Mouse (Mus musculus): Measurements from ENCODE around the gene Apobec2.
A peak's percentile ranks its signal among the peaks of the same experiment; 100 is the strongest.

The Apobec2 gene

DNA sequence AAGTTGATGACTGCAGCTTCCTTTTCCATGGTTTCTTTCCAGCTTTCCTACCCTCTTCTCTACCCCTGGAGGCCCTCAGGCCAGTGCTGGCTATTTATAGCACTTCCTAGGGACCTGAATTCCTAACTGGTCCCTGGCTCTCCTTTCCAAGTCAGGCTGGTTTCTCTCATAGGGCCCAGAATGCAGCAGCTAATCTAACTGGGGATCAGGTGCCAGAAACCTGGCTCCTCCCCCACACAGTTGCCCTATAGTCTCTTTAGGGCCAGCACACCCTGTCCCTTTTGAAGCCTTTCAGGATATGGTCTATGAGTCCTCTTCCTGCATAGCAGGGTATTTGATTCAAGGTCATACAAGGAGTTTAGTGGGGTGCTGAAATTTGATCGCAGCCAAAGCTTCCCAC lies 3.8 kb upstream of the Apobec2 start:
- no peak for DNase-seq

DNA sequence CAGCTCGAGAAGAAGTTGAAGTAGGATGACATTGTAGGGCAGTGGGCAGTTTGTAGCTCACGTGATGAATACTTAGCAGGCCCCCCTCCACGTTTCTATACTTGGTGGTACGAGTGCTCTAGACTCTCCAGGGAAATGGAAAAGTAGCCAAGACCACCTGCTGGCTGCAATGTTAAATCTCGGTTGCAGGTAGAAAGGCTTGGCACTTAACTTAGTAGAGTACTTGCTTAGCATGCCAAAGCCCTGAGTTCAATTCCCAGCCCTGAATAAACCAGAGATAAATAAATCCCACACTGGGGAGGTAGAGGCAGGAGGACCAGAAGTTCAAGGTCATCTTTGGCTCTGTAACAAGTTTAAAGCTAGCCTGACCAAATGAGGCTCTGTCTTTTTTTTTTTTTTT lies 1.7 kb upstream of the Apobec2 start:
- DNase-seq: no peak

DNA sequence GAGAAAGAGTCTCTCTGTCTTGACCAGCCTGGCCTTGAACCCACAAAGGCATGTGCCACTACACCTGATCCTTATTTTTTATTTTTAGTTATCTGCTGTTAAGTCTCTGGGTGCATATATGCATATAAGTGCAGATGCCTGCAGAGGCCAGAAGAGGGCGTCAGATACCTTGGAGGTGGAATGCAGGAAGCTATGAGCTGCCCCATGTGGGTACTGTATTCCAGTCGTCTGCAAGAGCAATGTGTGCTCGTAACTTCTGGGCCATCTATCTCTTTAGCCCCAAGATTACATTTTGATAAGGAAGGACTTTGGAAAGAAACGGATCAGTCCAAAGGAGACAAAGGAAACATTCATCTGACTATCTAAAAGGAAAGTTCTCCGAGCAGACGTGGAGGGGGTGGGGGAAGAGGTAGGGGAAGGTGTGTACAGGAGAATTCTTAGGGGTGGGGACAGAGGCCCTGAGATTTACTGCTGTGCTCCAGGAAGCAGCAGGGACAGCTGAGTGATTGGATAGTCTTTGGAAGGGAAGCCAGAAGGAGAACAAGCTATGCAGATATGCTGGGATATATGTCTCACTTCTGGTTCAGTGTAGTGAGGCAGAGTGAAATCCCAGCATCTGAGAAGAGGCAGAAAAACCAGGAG lies 1.1 kb upstream of the Apobec2 start:
- no peak for DNase-seq

DNA sequence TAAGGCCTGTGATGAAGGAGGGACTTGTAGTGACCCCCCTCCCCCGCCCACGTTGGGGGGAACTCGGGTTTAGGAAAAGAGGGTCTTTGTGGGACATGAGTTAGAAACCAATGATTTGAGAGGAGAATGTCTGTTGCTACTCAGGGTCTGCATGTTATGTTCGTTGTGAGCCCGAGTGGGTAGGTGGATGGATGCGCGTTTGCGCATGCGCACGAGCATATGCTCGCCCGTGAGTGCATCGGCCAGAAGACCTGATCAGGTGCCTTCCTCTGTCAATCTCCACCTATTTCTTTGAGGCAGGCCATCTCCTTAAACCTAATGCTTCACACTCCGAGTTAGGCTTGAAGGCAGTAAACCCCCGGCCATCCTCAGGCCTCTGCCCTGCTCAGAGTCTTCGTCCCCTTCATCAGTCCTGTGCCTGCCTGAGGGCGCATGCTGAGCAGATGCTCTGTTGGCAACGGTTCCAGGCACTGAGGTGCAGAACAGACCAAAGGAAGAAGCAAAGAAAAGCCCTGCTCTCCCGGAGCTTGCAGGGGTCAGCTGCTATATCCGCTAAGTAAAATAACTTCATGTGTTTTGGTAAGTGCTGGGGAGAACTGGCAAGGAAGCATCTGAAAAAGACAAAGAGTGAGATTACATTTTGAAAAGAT lies 401 bp upstream of the Apobec2 start:
- no peak for DNase-seq

DNA sequence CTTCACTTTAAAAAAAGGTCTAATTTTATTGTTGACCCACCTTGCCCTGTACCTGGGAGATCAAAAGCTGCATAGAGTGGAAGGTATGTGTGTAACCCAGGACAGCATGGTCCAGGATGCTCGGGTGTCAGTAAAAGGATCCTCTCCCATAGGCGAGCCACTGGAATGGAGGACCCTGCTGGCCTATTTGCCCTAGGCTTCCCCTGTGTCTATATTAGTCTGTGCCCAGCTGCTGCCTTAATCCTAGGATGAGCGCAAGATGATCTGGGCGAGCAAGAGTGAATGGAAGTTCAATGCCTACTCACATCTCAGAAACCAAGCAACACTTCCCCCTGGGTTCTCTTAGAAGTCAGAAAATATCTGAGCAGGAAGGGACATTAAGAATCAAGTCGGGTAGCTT lies 1.7 kb downstream of the Apobec2 start:
- no peak for DNase-seq

DNA sequence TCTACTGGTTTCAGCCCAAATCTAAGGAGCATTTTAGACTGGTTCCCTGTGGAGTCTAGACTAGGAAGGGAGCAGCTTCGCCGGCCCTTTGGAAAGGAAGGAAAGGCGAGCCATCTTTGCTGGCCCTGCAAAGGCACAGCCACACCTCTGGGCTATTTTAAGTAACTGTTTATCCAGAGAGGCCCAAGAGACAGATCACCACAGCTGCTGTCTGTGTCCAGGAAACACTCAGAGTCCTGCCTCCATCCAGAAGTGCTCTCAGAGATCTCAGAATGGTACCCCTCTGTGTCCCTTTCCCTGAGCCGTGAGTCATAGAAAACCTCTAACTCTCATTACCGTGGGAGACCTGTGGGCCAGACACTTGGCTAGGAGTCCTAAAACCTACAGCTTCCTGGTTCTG lies 2.3 kb downstream of the Apobec2 start:
- peak; percentile 26 to 49 for DNase-seq

DNA sequence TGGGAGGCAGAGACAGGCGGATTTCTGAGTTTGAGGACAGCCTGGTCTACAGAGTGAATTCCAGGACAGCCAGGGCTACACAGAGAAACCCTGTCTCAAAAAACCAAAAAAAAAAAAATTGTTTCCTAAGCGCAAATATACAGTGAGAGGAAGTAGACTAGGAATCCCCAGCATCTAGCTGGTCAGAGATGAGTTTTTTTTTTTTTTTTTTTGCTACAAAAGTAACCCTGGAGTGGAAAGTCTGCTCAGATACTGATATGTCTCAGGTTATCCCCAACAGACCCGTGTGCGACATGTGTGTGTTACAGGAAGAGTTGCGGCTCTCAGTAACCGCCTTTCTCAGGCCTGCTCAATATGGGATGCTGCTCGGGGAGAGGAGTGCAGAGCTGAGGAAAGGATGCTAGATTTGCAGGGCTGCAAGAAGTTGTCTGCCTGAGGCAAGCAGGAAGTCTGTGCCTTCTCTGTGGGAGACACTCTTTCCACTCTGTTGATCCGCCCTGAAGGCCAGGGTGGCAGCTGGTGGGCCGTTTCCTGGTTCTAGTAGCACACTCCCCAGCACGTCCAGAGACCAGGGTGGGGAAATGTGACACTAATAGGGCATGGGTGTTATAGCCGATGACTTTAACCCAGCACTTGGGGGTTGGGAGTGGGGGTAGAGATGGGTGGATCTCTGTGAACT lies 4.7 kb downstream of the Apobec2 start:
- peak; percentile 32 to 52 for DNase-seq

DNA sequence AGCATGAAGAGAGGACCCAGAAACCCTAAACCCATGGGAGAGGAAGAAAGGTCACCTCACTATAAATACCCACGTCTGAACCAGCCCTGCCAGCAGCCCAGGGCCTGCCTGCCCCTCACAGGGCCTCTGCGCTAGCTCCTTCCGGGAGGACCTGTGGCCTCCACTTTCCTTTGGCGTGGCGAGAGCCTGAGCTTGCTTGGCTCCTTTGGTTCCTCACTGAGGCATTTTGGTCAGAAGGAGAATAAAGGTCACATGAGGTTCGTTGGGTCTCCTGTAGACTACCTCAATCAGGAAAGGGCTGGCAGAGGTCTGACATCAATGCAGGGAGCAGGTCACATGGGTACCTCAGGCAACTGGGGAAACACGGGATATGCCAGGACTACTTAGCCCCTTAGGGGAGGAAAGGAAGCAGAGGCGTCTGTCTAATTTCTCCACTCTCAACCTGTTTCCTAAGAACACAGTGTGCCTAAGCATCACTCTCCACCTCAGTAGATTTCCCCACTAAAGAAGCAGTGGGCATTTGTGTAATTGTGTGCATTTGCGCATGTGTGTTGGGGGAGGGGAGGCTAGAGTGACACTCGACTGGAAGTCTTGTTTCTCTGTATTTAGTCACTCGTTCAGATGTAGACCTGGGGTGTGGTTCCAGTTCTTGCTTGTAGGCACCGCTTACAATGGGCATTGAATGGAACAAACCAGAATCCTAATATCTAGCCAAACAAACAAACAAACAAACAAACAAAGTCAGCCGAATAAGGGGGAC lies 5.6 kb downstream of the Apobec2 start:
- peak; percentile 24 to 43 for DNase-seq

DNA sequence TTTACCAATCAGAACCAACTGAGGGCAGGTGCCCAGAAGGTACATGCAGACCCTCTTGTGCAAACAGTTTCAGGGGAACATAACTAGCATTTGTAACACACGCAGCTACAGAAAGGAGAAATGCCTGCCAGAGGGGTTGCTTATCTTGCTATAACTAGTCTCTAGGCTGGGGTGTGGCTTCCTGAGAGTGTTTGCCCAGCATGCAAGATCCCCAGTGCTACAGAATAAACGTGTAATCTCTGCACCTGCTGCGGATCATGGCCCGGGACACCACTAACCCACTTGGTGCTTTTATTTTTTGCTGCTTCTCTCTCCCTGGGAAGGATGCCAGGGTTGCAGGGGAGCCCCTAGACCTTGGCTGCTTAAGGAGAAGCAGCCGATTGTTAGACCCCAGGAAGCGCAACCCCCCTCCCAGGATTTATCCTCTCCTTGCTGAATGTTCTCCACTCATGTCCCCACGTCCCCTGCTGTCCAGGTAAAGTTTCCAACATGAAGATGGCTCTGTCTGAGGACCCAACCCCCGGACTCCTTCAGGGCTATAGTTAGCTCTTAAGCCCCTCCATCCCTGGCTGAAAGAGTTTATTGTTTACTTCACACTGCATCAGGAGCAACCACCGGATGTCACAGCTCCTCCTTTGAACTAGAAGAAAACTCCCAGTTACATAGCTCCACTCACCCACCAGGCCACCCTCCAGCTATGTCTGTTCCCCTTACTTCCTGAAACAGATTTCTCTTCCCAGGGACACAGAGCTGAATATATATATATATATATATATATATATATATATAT lies 6.7 kb downstream of the Apobec2 start:
- DNase-seq: peak; percentile 40 to 41

DNA sequence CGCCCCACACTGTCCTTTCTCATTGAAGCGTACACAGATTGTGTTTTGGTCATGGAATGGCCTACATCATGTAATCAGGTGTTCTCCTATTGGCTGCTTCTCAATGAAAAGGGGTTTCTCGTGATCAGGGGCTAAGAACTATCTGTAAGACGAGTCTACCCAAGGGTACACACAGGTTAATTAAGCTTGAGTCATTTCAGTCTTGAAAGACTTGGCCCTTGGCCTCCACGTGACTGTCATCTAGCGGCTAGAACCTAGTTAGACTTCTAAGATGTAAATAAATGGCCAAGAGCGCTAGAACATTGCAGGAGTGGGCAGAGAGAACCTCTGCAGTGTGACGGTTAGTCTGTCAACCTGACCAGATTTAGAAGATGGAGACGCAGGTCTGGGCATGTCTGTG lies 8.5 kb downstream of the Apobec2 start:
- no peak for DNase-seq

DNA sequence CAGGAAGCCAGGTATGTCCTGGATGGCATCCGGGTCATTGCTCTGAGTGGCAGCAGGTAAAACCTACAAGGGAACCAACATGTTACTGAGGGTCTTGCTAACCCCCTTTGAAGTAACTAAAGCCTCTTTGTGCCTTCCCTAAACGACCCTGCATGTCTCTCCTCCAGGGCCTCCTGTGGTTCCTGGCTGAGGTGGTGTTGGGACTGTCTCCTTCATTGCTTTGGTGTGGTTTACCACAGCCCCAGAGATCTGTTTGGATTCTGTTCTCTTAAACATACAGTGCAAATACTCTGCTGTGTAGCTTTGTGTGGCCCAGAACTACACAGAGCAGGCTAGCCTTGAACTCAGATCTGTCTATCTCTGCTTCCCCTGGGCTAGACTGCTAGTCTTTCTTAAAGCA lies 13.2 kb downstream of the Apobec2 start:
- DNase-seq: no peak

DNA sequence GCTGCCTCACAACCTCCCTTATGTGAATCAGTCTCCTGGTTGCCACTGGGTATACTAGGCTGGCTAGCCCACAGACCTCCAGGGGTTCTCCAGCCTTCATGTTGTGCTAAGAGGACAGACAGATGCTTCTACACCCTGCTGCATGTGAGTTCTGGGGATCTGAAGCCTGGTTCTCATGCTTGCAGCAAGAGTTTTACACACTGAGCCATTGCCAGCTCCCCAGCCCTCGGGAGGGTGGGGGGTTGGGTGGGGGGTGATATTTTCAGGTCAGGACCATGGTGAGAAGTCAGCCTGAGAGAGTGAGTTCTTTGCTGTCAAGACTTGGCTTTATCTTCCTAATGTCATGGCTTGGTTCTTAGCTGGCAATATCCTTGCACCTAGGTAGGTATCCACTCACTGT lies 13.9 kb downstream of the Apobec2 start:
- no peak for DNase-seq

DNA sequence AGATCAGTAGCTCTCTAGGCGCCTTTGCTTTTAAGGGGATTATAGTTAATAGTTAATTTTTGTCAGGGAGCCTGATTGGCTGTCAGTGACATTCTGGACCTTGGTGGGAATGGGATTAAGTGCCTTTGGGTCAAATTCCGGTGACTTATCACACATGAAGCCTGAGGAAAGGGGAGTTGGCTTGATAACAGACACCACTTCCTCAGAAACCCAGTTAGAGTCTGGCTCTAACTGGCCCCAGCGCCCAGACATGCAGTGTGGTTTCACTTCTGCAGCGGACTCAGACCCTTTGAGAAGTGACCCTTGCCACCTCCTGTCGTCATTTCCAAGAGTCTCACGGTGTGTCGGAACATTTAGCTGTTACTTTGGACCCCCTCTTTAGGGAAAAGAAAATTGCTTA lies 14.6 kb downstream of the Apobec2 start:
- DNase-seq: peak; percentile 30 to 34

DNA sequence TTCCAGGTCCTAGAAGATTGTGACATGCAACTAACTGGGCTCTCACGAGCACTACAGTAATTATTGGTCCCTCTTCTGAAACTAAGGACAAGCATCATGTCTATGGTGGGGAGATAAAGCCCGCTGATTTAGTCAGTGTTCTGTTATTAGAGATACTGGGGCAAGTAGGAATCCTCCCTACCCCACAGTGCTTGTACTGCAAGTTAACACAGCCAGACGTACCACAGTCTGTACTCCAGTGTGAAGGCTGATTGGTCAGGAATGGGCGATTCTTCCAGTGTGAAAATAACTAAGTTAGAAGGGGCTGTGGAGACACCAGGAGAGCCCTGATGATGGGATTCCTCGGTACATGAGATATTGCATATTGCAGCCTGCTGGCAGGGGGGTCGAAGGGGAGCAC lies 15.2 kb downstream of the Apobec2 start:
- DNase-seq: no peak

DNA sequence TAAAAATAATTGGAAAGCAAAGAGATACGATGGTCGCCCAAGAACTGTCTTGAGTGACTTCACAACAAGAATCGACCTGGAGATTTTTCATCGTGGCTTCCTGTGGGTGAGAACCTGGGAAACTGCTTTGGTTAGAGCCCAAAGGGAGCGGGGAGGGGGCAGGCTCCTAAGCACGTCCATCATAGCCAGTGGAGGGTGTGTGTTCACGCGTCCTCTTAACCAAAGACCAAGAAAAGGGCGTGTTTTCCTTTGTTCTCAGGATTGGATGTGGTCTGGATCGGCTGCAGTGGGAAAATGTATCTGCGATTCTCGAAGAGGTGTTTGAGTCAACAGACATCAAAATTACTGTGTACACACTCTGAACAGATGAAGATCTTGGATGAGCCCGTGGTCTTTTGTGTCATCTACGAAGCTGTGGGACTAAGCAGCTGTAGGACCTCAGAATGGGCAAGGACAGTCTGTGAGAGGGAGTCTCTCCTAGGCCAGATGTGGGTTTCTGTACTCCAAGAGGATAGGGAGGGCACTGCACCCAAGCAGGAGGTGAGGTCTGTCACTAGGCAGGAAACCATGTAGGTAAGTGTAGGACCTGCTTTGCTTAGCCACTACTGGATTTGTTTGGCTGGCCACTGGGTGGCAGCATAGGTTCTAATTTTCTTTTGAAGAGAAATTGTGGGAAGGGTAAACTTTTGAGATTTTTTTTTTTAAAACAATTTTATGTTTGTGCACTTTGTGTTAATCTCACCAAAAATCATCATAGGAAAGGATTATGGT lies 16.1 kb downstream of the Apobec2 start:
- DNase-seq: peak; percentile 50 to 70

DNA sequence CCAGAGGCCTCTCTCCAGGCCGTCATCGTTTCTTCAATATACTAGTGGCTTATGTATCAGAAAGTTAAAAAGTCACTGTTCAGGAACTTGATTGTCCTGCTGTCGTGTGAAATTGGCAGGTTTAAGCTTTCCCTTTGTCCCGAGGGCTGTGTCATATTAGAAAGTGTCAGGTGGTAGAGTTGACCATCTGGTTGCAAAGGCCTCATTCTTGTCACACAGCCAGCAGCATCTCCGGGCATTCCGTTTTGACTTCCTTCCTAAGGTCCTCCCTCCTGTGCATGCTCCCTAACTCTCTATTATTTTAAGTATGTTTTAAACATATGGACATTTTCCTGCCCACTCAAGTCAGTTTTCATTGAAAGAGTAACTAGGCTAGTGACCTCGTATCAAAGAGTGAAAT lies 16.7 kb downstream of the Apobec2 start:
- no peak for DNase-seq

DNA sequence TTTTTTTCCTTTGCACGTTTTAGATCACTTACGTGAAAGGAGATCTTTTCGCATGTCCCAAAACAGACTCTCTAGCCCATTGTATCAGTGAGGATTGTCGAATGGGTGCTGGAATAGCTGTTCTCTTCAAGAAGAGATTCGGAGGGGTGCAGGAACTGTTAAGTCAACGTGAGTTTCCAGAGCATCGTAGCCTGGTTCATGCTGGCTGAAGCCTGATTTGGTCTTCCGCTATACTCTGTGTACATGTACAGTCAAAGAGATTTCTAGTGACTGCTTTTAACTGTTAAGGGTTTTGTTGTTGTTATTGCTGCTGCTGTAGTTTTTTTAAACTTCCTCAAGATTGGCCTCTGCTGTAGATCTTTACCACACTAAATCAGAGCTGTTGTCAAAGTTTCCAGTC lies 21.5 kb downstream of the Apobec2 start:
- DNase-seq: no peak

DNA sequence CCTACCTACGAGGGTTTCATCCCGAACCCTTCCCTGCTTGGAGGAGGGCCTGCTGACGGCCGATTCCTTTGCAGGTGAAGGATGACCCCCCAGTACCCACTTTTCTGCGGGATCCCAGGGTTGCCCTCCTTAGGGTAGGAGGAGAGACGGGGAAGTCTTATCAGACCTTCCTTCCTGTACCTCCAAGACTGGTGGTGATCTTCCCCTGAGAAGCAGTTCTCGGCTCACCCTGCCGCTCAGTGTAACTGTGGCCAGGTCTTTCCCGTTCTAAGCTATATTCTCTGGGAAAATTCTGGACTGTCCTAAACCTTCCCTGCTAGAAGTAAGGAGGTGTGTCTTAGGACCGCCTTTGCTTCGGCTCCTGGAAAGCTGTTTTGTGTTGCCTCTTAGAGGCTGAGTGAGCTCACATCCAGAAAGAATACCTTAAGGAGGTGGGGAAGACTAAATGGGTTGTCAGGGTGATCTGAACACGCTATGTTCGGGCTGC lies 22.4 kb downstream of the Apobec2 start:
- no peak for DNase-seq

DNA sequence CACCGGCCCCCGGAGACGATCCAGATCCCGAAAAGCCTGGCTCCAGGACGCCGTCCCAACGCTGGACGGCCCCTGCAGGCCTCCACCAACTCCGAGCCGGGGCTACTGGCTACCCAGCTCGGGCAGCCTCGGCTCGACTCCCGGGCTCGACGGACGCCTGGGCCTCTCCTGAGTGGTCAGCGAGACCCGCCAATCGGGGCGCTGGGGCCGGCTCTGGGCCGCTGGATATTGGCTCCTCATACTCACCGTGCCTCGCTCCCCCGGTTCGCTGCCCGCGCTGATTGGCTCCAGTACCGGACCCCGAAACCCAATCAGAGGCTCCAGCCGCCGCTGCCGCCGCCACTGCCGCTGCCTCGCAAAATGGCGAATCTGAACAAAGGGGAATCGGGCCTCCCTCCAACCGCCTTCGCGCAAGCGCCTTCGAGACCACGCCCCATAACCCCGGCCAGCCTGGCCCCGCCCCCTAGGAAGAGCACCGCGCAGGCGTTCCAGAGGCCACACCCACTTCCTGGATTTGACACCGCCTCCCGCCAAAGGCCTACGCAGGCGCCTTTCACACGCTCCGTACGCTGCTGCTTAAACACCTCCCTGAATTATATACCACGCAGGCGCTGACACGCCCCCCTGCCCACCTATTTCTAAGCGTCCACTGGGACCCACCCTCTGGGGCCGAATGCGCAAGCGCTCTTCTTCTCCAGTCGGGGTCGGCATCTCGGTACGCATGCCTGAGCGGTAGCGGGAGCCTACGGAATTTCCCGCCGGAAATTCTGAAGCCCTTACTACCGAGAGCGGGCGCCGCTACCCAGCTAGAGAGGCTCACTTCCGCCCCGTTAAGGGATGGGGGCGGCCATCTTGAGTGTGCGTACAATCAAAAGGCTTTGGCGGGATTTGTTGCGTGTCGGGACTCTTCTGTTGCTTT lies 23.1 kb downstream of the Apobec2 start, which contains the start of the genes Nfya and Oard1:
Gene Nfya, minus strand, starts transcription at position 527 of the 919 bp plus-strand sequence.
Gene Oard1, plus strand, starts transcription at position 635 of the 919 bp plus-strand sequence.
- DNase-seq: peak; percentile 100

DNA sequence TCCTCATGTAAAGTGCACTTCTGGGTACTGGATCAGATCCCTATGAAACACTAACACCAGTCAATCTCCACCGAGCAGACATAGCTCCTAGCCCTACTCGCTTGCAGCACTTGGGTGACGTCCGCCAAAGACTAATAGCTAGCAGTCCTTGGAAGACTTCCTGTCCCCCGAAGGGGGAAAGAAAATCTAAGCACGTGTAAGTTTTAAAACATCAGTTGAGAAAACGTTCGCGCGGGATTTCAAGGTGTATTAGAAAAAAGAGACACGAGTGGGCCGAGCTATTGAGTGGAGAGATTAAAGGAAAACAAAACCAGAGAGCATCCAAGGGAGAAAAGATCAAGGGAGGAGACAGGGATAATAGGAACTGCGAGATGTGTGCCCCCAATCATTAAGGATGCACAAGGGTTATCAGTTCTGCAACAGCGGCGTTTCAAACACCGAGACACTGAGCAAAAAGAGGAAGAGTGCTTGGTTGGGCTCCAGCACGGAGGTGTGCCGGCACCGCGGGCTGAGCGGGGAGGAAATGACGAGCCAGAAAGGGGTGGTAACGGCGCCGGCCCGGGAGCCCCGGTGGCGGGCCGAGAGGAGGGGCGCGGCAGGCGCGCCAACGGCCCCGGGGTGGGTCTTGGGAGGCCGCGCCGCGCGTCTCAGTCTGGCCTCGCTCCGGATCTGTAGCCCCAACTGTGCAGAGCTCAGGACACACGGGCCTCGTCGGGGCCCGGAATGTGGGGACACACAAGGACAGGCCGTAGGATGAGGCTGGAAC lies 24.0 kb downstream of the Apobec2 start:
- peak; percentile 86 to 88 for DNase-seq
